Mouse (Mus musculus) hindbrain, embryonic 11.5 days (tissue): Measurements from ENCODE around the gene Fcamr. TPM values are rescaled to one million over a fixed set of nuclear protein-coding genes. Genes with fewer than 3 reads are reported as not detected.

Source experiments
- ATAC-seq: fragments of 200-750 bp; cut with Nextera tagmentation; 2 replicates; pipeline ENCODE4 v1.8.0; 2017; ENCODE audit warnings: mild to moderate bottlenecking, moderate TSS enrichment, moderate library complexity; ENCODE audit not compliant: low FRiP score
- DNase-seq: peaks from one replicate; pipeline ENCODE4 v3.0.0-alpha.2; 2015; ENCODE audit warnings: low spot score
- H3K27ac ChIP-seq: fragments of 300-500 bp; sonication (generic); 2 replicates; pipeline ENCODE4 v1.5.1; 2014; ENCODE audit warnings: mild to moderate bottlenecking, low read depth, low read length
- H3K27me3 ChIP-seq: fragments of 300-500 bp; sonication (generic); 2 replicates; pipeline ENCODE4 v1.6.1; 2014; ENCODE audit warnings: mild to moderate bottlenecking, low read length, moderate library complexity, mixed read lengths; ENCODE audit not compliant: control insufficient read depth, insufficient read depth
- H3K36me3 ChIP-seq: fragments of 300-500 bp; sonication (generic); 2 replicates; pipeline ENCODE4 v1.6.1; 2014; ENCODE audit warnings: mild to moderate bottlenecking, low read length, moderate library complexity, mixed read lengths; ENCODE audit not compliant: control insufficient read depth, insufficient read depth
- H3K4me1 ChIP-seq: fragments of 300-500 bp; sonication (generic); replicated peaks from 2 replicates; pipeline ENCODE4 v1.6.1; 2014; ENCODE audit warnings: low read length, mixed read lengths; ENCODE audit not compliant: control insufficient read depth, insufficient read depth
- H3K4me2 ChIP-seq: fragments of 300-500 bp; sonication (generic); replicated peaks from 2 replicates; pipeline ENCODE4 v1.6.1; 2014; ENCODE audit warnings: mild to moderate bottlenecking, low read depth, low read length
- H3K4me3 ChIP-seq: fragments of 300-500 bp; sonication (generic); 2 replicates; pipeline ENCODE4 v1.5.1; 2014; ENCODE audit warnings: low read depth, low read length
- H3K9ac ChIP-seq: fragments of 300-500 bp; sonication (generic); 2 replicates; pipeline ENCODE4 v1.6.1; 2014; ENCODE audit warnings: low read depth, low read length
- H3K9me3 ChIP-seq: fragments of 300-500 bp; sonication (generic); 2 replicates; pipeline ENCODE4 v1.6.1; 2016; ENCODE audit warnings: low read length; ENCODE audit not compliant: control insufficient read depth
- WGBS: fragments of 180-500 bp; shearing (Covaris S2); extraction: QIAGEN DNeasy Blood & Tissue Kit; methylation state at CpG from one replicate; pipeline ENCODE4 v1.1.7; 2014; 5-methylcytosine and 5-hydroxymethylcytosine counted together
- polyA plus RNA-seq: library from polyadenylated mRNA; unstranded; fragments of >200 nt; fragmentation: Nextera tagmentation; extraction: Ambion mirVana; gene quantifications from 2 replicates; pipeline ENCODE4 v1.2.1, GENCODE M21; 2014

Gene Fcamr
- polyA plus RNA-seq, 1 experiment from 2014 or later: not detected

DNA sequence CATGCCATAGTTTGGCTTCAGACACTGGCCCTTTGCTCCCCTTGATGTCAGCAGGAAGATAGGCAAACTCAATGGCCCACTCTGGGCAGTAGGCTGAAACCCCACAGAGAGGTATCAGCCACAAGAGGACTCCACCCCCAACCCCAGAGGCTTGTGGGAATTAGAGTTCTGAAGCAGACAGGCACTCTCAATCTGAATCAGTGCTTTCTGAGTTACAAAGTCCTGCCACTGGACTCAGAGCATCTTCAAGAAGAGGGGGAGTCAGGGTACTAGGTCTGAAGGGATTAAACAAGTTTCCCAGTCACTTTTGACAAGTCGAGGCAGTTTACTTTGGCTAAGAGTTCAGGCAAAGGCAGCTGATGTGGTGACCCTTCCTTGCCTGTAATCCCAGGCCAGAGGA, 19.0 kb downstream of the Fcamr start:
- H3K9me3 ChIP-seq: no peaks in the 10 kb centered on the region
- H3K9ac ChIP-seq: no peak overlapping the region
- H3K36me3 ChIP-seq: no peaks in the 10 kb centered on the region
- H3K27me3 ChIP-seq: no peaks in the 10 kb centered on the region
- no peak overlapping the region for H3K4me2 ChIP-seq
- no peaks in the 10 kb centered on the region for H3K4me1 ChIP-seq
- 79% methylated on average over 1 of the region's 1 CpGs for WGBS
- DNase-seq (no peak), ATAC-seq (no peak)
- H3K27ac ChIP-seq: no peak overlapping the region
- H3K4me3 ChIP-seq: no peak overlapping the region

GRCm38 (mm10) chr1:130820316-130821148, 19.8 kb downstream of the Fcamr start:
- H3K4me1 ChIP-seq: no peaks in the 10 kb centered on the region
- H3K9ac ChIP-seq: no peak overlapping the region
- H3K27me3 ChIP-seq: no peaks in the 10 kb centered on the region
- DNase-seq: no peak
- no peaks in the 10 kb centered on the region for H3K36me3 ChIP-seq
- no peak overlapping the region for H3K4me3 ChIP-seq
- H3K27ac ChIP-seq: no peak overlapping the region
- ATAC-seq: no peak
- H3K4me2 ChIP-seq: no peak overlapping the region
- H3K9me3 ChIP-seq: no peaks in the 10 kb centered on the region
- 82% methylated on average over 7 of the region's 7 CpGs for WGBS

DNA sequence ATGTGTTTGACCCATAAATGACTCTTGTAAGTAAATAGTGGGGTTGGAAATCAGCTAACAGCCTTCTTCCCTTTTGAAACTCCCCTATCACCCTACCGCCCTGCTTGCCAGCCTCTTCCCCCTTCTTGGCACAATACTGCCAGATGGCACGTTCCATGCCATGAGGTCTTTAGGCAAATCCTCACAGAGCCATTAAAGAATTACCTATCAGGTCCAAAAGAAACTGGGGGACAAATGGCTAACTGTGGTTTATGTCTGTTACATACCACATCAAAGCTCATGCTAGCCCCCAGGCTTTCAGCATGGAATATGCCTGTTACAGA, 20.4 kb downstream of the Fcamr start:
- H3K27ac ChIP-seq: no peak overlapping the region
- H3K36me3 ChIP-seq: no peaks in the 10 kb centered on the region
- no peak overlapping the region for H3K9ac ChIP-seq
- 97% methylated on average over 2 of the region's 2 CpGs for WGBS
- no peak overlapping the region for H3K4me2 ChIP-seq
- H3K27me3 ChIP-seq: no peaks in the 10 kb centered on the region
- H3K4me1 ChIP-seq: no peaks in the 10 kb centered on the region
- no peaks in the 10 kb centered on the region for H3K9me3 ChIP-seq
- ATAC-seq (no peak), DNase-seq (no peak)
- no peak overlapping the region for H3K4me3 ChIP-seq

GRCm38 (mm10) chr1:130821911-130822625, 21.4 kb downstream of the Fcamr start:
- Histone ChIP-seq H3K9ac (no peak overlapping the region), H3K4me2 (no peak overlapping the region), H3K36me3 (no peaks in the 10 kb centered on the region), H3K27ac (no peak overlapping the region), H3K4me1 (no peaks in the 10 kb centered on the region), H3K4me3 (no peak overlapping the region), H3K9me3 (no peaks in the 10 kb centered on the region), H3K27me3 (no peaks in the 10 kb centered on the region)
- ATAC-seq (no peak), DNase-seq (no peak)
- WGBS: 78% methylated on average over 9 of the region's 9 CpGs

GRCm38 (mm10) chr1:130826448-130826847, 25.7 kb downstream of the Fcamr start, which contains the start of gene Pigr:
Gene Pigr (plus strand): TSS chr1:130826684.
- H3K4me1 ChIP-seq: no peaks in the 10 kb centered on the region
- WGBS: 84% methylated on average over 5 of the region's 5 CpGs
- H3K27me3 ChIP-seq: no peaks in the 10 kb centered on the region
- no peak within 1 kb of the TSS for H3K9ac ChIP-seq
- H3K4me2 ChIP-seq: no peak within 1 kb of the TSS
- DNase-seq: no peak
- no peaks in the 10 kb centered on the region for H3K9me3 ChIP-seq
- no peak within 1 kb of the TSS for H3K4me3 ChIP-seq
- no peaks in the 10 kb centered on the region for H3K36me3 ChIP-seq
- ATAC-seq: no peak
- no peak within 1 kb of the TSS for H3K27ac ChIP-seq

- Histone ChIP-seq H3K9me3 (no peaks in the 10 kb centered on the region), H3K4me3 (no peak overlapping the region)
Observed at GRCm38 (mm10) chr1:130828656-130829055, 28.0 kb downstream of the Fcamr start.

GRCm38 (mm10) chr1:130829906-130830830, 29.5 kb downstream of the Fcamr start:
- Histone ChIP-seq H3K4me2 (no peak overlapping the region), H3K9ac (no peak overlapping the region), H3K9me3 (no peaks in the 10 kb centered on the region), H3K4me3 (no peak overlapping the region), H3K4me1 (no peaks in the 10 kb centered on the region), H3K36me3 (no peaks in the 10 kb centered on the region), H3K27me3 (no peaks in the 10 kb centered on the region), H3K27ac (no peak overlapping the region)
- 80% methylated on average over 8 of the region's 8 CpGs for WGBS
- ATAC-seq (no peak), DNase-seq (no peak)

More at GRCm38 (mm10) chr1:130828656-130829055, 28.0 kb downstream of the Fcamr start:
- DNase-seq (no peak), ATAC-seq (no peak)
- Histone ChIP-seq H3K4me1 (no peaks in the 10 kb centered on the region), H3K9ac (no peak overlapping the region), H3K36me3 (no peaks in the 10 kb centered on the region), H3K27me3 (no peaks in the 10 kb centered on the region), H3K4me2 (no peak overlapping the region), H3K27ac (no peak overlapping the region)
- 80% methylated on average over 4 of the region's 4 CpGs for WGBS

DNA sequence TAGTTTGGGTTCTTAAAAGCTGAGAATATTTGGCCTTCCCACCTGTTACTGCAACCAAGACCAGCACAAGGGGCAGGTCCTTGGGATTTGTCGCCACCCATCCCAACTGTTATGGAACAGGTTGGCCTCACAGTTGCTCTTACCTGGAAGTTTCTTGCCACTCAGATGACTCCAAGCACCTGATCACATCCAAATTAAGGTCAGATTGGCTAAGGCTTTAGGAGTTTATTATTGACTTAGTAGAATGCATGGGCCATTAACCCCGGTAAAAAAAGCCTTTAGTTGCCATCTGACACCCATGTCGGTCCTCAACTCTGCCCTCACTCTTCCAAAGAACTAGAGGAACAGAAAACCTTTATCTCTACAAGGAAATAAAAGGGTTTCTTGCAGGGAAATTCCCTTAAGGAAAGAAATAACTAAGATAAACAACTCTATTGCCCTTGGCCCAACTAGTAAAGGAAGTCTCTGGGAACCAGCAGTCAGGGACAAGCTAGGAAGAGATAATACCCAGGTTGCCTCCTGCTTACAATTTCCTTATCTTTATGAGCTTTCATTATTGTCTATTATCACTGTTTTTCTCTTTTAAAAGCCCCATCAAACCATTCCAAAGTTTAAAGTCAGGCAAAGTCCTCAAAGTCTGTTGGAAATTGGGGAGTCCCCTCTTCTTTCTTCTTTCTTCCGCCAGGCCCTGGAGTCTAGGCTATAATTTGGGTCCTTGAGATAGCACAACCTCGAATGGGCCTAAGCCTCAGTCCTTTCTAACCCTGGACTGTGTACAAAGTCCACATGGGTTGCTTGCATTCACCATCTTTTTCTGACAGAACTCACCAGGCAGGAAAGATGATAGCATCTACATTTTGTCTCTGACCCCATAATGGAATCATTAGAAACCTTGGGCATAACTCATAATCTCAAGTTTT, 31.8 kb downstream of the Fcamr start:
- Histone ChIP-seq H3K27ac (no peak overlapping the region), H3K4me2 (no peak overlapping the region), H3K9ac (no peak overlapping the region), H3K27me3 (no peaks in the 10 kb centered on the region), H3K36me3 (no peaks in the 10 kb centered on the region), H3K9me3 (no peaks in the 10 kb centered on the region), H3K4me3 (no peak overlapping the region), H3K4me1 (no peaks in the 10 kb centered on the region)
- DNase-seq (no peak), ATAC-seq (no peak)
- WGBS: 83% methylated on average over 5 of the region's 5 CpGs
